Mouse (Mus musculus): Measurements from ENCODE around the gene Vmn2r108. TPM values are rescaled to one million over a fixed set of nuclear protein-coding genes. Genes with fewer than 3 reads are reported as not detected.
"Not testable (repeated sequence)": the region's sequence is repeated elsewhere in the genome, so short reads cannot be mapped to it uniquely, and the experiment has no call there.

Gene Vmn2r108
- polyA plus RNA-seq (2016; fragmentation: Nextera tagmentation; extraction: Ambion mirVana) = not detected in 2 replicates

DNA sequence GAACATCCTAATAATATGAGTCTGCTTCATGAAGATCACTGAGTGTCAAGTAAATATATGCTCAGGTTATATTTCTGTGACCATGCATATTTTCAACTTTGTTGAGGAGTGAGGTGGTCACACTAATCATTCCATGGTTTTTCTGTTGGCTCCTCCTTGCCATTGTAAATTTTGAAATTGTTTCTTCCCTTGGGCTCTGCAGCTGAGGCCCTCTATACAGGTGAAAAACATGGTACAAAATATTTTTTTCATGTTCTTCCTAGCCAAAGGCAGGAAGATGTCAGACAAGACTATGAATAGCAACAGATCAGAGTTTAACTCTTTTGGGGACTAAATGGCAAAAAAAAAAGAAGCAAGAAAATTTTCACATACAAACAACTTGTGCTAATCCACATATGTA lies at the start of gene Vmn2r108:
Gene Vmn2r108 (minus strand): TSS at position 101 of the 400 bp plus-strand sequence.
- Histone ChIP-seq H3K27ac (no peak within 1 kb of the TSS), H3K27me3 (ENCODE audit: insufficient read depth, poor library complexity, severe bottlenecking) (no peaks in the 10 kb centered on the region), H3K4me3 (no peak within 1 kb of the TSS), H3K4me1 (replicated peaks) (no peaks in the 10 kb centered on the region), H3K36me3 (no peaks in the 10 kb centered on the region), H3K9me3 (peaks cover 7% of the 10 kb centered on the region; the same call in 1 of the 2 replicates)
- DNase-seq (ENCODE audit: low spot score) = no peak

DNA sequence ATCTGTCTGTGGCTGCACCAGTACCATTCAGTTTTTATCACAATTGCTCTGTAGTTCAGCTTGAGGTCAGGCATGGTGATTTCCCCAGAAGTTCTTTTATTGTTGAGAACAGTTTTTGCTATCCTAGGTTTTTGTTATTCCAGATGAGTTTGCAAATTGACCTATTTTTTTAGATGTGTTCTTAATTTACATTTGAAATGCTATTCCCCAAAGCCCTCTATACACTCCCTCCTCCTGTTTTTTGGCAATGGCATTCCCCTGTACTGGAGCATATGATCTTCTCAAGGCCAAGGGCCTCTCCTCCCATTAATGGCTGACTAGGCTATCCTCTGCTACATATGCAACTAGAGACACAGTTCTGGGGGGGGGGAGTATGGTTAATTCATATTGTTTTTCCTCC lies 27.1 kb upstream of the Vmn2r108 start:
- H3K27me3 ChIP-seq (ENCODE audit: insufficient read depth, poor library complexity, severe bottlenecking); H3K4me1 ChIP-seq (replicated peaks); H3K4me3 ChIP-seq; H3K36me3 ChIP-seq; DNase-seq (ENCODE audit: low spot score); H3K27ac ChIP-seq: not testable (repeated sequence)
- H3K9me3 ChIP-seq = peaks cover 29% of the 10 kb centered on the region

DNA sequence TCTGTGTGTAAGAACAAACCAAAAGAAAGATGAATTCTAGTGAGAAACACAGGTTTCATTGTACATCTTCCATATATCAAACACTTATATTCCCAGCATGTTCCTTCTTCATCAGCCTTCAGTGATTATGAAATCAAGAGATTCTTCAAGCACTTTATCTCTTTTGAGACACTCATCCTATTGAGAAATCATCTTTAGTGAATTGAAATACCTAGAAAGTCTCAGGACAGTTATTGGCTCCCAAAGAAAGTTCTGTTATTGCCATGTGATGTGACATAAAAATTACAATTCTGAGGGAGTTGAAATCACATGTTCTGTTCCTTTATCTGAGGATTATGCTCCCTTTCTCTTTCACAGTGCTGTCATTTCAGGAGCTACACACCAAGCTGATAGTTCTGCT lies 16.7 kb upstream of the Vmn2r108 start, which contains the start of gene Vmn1r225:
Gene Vmn1r225 (plus strand): TSS at position 301 of the 400 bp plus-strand sequence.
- DNase-seq (ENCODE audit: low spot score) = no peak
- Histone ChIP-seq H3K9me3 (peaks cover 21% of the 10 kb centered on the region; the same call in 1 of the 2 replicates), H3K36me3 (no peaks in the 10 kb centered on the region), H3K4me1 (replicated peaks) (no peaks in the 10 kb centered on the region), H3K27ac (no peak within 1 kb of the TSS), H3K4me3 (no peak within 1 kb of the TSS), H3K27me3 (ENCODE audit: insufficient read depth, poor library complexity, severe bottlenecking) (no peaks in the 10 kb centered on the region)

DNA sequence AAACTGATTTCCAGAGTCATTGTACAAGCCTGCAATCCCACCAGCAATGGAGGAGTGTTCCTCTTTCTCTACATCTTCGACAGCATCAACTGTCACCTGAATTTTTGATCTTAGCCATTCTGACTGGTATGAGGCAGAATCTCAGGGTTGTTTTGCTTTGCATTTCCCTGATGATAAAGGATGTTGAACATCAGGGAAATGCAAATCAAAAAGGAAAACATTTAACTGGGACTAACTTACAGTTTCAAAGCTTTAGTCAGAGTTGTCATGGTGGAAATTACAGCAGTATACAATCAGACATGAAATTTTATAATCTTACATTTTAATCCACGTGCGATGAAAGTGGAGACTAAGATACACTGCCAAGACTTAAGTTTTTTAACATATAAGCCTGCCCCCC lies 7.8 kb downstream of the Vmn2r108 start:
- no peak for DNase-seq (ENCODE audit: low spot score)
- 0 out of 2 replicates have a peak, but pooled peaks cover 5% of the 10 kb centered on the region for H3K9me3 ChIP-seq
- H3K4me3 ChIP-seq = no peak overlapping the region
- 76% methylated on average over 3 of the region's 3 CpGs for WGBS
- no peaks in the 10 kb centered on the region for H3K36me3 ChIP-seq
- H3K4me1 ChIP-seq (replicated peaks) = no peaks in the 10 kb centered on the region
- no peak overlapping the region for H3K27ac ChIP-seq
- H3K27me3 ChIP-seq (ENCODE audit: insufficient read depth, poor library complexity, severe bottlenecking) = no peaks in the 10 kb centered on the region

DNA sequence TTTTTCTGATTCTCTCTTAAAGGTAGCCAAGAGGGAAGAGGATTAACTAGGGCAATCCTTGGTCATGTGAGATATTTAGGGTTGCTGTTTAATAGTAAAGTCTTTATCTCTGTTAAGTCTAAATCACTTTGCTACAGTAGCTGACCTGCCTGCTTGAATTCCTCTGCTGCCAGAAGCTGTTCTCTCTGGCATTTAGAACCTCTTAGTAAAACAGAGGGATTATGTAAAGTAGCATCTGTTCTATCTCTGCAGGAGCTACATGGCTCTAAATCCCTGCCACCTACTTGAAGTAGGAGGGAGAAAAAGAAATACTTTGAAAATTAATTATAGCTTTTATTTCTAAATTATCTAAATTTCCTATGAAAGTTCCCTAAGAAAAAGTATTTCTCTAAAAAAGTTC lies 41.9 kb downstream of the Vmn2r108 start:
- Histone ChIP-seq H3K4me3 (no peak overlapping the region), H3K36me3 (no peaks in the 10 kb centered on the region)
- DNase-seq (ENCODE audit: low spot score) = no peak

DNA sequence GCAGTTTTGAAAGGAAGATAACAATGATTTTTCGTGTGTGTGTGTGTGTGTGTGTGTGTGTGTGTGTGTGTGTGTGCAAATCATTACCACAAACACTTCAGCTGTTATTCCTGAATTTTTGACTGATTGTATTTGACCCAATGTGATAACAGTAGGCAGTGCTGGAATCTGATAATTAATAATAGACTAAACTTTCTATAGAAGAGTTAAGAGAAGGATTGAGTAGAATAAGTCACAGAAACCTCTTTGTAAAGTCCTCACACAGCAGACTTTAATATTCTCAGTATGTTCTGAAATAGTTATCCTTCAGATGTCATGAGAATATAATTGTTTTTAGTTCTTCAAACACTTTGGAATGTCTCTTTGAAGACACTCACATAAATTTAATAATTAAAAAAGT lies 67.3 kb downstream of the Vmn2r108 start, which contains the start of gene Vmn1r224:
Gene Vmn1r224 (plus strand): TSS at position 301 of the 400 bp plus-strand sequence.
- Histone ChIP-seq H3K4me3 (no peak within 1 kb of the TSS), H3K27me3 (ENCODE audit: insufficient read depth, poor library complexity, severe bottlenecking) (no peaks in the 10 kb centered on the region), H3K36me3 (no peaks in the 10 kb centered on the region), H3K9me3 (peaks cover 28% of the 10 kb centered on the region), H3K27ac (no peak within 1 kb of the TSS), H3K4me1 (replicated peaks) (no peaks in the 10 kb centered on the region)
- 23% methylated on average over 1 of the region's 1 CpGs for WGBS
- no peak for DNase-seq (ENCODE audit: low spot score)

More for the DNA sequence above, 41.9 kb downstream of the Vmn2r108 start:
- no peaks in the 10 kb centered on the region for H3K4me1 ChIP-seq (replicated peaks)
- H3K27me3 ChIP-seq (ENCODE audit: insufficient read depth, poor library complexity, severe bottlenecking) = no peaks in the 10 kb centered on the region
- no peak overlapping the region for H3K27ac ChIP-seq
- H3K9me3 ChIP-seq = peaks cover 31% of the 10 kb centered on the region

Other genes with a start within 250 kb of the Vmn2r108 start
- gene Vmn2r105, start 246.3 kb downstream of the Vmn2r108 start, polyA plus RNA-seq (2016; fragmentation: Nextera tagmentation; extraction: Ambion mirVana) = not detected in 2 replicates
- not detected in 2 replicates for gene Vmn2r106, start 195.8 kb downstream of the Vmn2r108 start, polyA plus RNA-seq (2016; fragmentation: Nextera tagmentation; extraction: Ambion mirVana)
- gene Vmn2r107, start 136.1 kb downstream of the Vmn2r108 start, polyA plus RNA-seq (2016; fragmentation: Nextera tagmentation; extraction: Ambion mirVana) = not detected in 2 replicates
- not detected in 2 replicates for gene Vmn1r224, start 67.2 kb downstream of the Vmn2r108 start, polyA plus RNA-seq (2016; fragmentation: Nextera tagmentation; extraction: Ambion mirVana)
- not detected in 2 replicates for gene Vmn1r225, start 16.8 kb upstream of the Vmn2r108 start, polyA plus RNA-seq (2016; fragmentation: Nextera tagmentation; extraction: Ambion mirVana)
- not detected in 2 replicates for gene Vmn2r109, start 83.4 kb upstream of the Vmn2r108 start, polyA plus RNA-seq (2016; fragmentation: Nextera tagmentation; extraction: Ambion mirVana)
- 0.02 and 0.03 TPM in 2 replicates for gene Vmn2r110, start 115.1 kb upstream of the Vmn2r108 start, polyA plus RNA-seq (2016; fragmentation: Nextera tagmentation; extraction: Ambion mirVana)
- not detected in 2 replicates for gene Fpr-rs3, start 143.5 kb upstream of the Vmn2r108 start, polyA plus RNA-seq (2016; fragmentation: Nextera tagmentation; extraction: Ambion mirVana)
- gene Vmn1r226, start 201.5 kb upstream of the Vmn2r108 start, polyA plus RNA-seq (2016; fragmentation: Nextera tagmentation; extraction: Ambion mirVana) = not detected in 2 replicates
- gene Vmn1r227, start 248.5 kb upstream of the Vmn2r108 start, polyA plus RNA-seq (2016; fragmentation: Nextera tagmentation; extraction: Ambion mirVana) = not detected in 2 replicates